Mouse (Mus musculus): Measurements from ENCODE around the gene Mogat1. TPM values are rescaled to one million over a fixed set of nuclear protein-coding genes. Genes with fewer than 3 reads are reported as not detected.
"Not testable (repeated sequence)": the region's sequence is repeated elsewhere in the genome, so short reads cannot be mapped to it uniquely, and the experiment has no call there.

The Mogat1 gene
- 0.27 and 0.44 TPM in 2 replicates for polyA plus RNA-seq (2015; fragmentation: Nextera tagmentation; extraction: Ambion mirVana)

DNA sequence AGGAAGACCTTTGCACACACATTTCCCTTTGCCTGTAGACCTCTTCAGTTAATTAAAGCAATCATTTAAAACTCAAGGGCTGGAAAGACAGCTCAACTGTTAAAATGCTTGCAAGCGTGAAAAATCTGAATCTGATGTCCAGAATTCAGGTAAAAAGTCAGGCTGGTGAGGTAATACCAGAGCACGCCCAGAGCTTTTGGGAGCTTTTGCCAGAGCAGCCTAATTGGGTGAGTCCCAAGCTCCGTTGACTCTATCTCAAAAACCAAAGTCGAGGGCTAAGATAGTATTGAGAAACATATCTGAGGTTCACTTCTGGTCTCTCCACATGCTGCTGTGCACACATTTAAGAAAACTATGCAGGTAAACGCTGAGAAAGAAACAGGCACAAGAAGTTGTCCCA lies at the start of gene Mogat1:
Gene Mogat1 (plus strand): TSS at position 130 of the 400 bp plus-strand sequence.
- peak within 1 kb of the TSS; percentile 34 for H3K4me3 ChIP-seq
- H3K27ac ChIP-seq: no peak within 1 kb of the TSS
- WGBS: 48% methylated on average over 5 of the region's 5 CpGs
- no peaks in the 10 kb centered on the region for H3K9me3 ChIP-seq
- ATAC-seq (ENCODE audit: borderline replicate concordance, extremely low read depth, low FRiP score, low TSS enrichment): no peak
- peak within 1 kb of the TSS; percentile 22; the same call in 1 of the 2 replicates for H3K9ac ChIP-seq
- H3K4me2 ChIP-seq: peak within 1 kb of the TSS; percentile 62
- H3K4me1 ChIP-seq: no peaks in the 10 kb centered on the region
- no peaks in the 10 kb centered on the region for H3K36me3 ChIP-seq
- H3K27me3 ChIP-seq: no peaks in the 10 kb centered on the region

DNA sequence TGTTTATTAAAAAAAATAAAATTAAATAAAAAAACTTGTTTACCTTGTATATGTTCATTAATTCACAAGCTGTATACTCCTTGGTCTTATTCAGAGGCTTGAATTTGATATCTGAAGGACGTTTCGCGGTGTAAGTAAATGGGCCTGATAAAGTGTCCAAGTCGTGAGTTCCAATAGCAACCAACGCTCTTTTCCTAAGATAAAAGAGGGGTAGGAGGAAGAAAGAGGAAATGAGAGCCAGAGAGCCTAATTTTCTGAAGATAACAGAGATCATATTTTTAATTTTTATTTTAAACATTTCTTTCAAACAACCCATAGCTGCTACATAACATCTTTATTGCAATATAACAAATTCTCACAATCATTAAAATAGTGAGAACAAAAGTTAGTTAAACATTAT lies 38.4 kb upstream of the Mogat1 start:
- WGBS: 85% methylated on average over 5 of the region's 5 CpGs
- Histone ChIP-seq H3K4me2 (no peak overlapping the region), H3K36me3 (peaks cover 63% of the 10 kb centered on the region), H3K9ac (no peak overlapping the region), H3K27me3 (no peaks in the 10 kb centered on the region), H3K4me1 (no peaks in the 10 kb centered on the region), H3K4me3 (no peak overlapping the region), H3K9me3 (no peaks in the 10 kb centered on the region), H3K27ac (no peak overlapping the region)
- ATAC-seq (ENCODE audit: borderline replicate concordance, extremely low read depth, low FRiP score, low TSS enrichment): no peak

DNA sequence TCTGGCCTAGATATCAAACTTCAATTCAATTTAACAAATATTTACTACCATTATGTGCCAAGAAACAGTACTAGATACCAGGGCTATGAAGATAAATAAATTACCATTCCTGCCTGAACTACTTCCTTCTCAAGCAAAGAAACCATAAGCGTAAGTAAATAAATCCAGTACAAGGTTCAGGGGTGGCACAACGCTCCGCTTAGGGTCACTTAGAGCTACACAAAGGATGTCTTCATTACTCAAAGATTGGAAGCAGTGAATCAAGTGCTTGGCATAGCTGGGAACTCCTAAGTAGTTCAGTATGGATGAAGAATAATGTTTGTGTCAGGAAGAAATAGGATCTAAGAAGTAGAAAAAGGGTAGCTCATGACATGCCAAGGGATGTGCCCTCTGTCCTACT lies 27.4 kb upstream of the Mogat1 start:
- H3K4me2 ChIP-seq: no peak overlapping the region
- H3K4me1 ChIP-seq: peaks cover 17% of the 10 kb centered on the region
- no peak overlapping the region for H3K4me3 ChIP-seq
- no peak overlapping the region for H3K27ac ChIP-seq
- H3K9me3 ChIP-seq: no peaks in the 10 kb centered on the region
- whole genome bisulfite sequencing: 88% methylated on average over 3 of the region's 3 CpGs
- H3K27me3 ChIP-seq: no peaks in the 10 kb centered on the region
- no peak for ATAC-seq (ENCODE audit: borderline replicate concordance, extremely low read depth, low FRiP score, low TSS enrichment)
- H3K9ac ChIP-seq: no peak overlapping the region
- H3K36me3 ChIP-seq: peaks cover 19% of the 10 kb centered on the region

- ATAC-seq (ENCODE audit: borderline replicate concordance, extremely low read depth, low FRiP score, low TSS enrichment): no peak
- H3K27me3 ChIP-seq: no peaks in the 10 kb centered on the region
- H3K9ac ChIP-seq: no peak overlapping the region
- 62% methylated on average over 2 of the region's 2 CpGs for WGBS
- no peak overlapping the region for H3K4me2 ChIP-seq
- no peak overlapping the region for H3K27ac ChIP-seq
- no peak overlapping the region for H3K4me3 ChIP-seq
- peaks cover 17% of the 10 kb centered on the region for H3K4me1 ChIP-seq
- H3K9me3 ChIP-seq: no peaks in the 10 kb centered on the region
- peaks cover 15% of the 10 kb centered on the region for H3K36me3 ChIP-seq
These were observed 26.4 kb upstream of the Mogat1 start for GRCm38 (mm10) chr1:78484361-78484760.

- Histone ChIP-seq H3K4me3 (peak overlapping the region; percentile 99), H3K27ac (peak overlapping the region; percentile 69), H3K9me3 (no peaks in the 10 kb centered on the region), H3K4me2 (peak overlapping the region; percentile 77), H3K9ac (peak overlapping the region; percentile 96), H3K36me3 (no peaks in the 10 kb centered on the region), H3K27me3 (no peaks in the 10 kb centered on the region), H3K4me1 (peaks cover 23% of the 10 kb centered on the region)
- 0% methylated on average over 28 of the region's 28 CpGs for WGBS
- no peak for ATAC-seq (ENCODE audit: borderline replicate concordance, extremely low read depth, low FRiP score, low TSS enrichment)
These were observed 22.4 kb upstream of the Mogat1 start for GRCm38 (mm10) chr1:78488427-78488751.

GRCm38 (mm10) chr1:78488752-78489492 lies 21.9 kb upstream of the Mogat1 start, which contains the start of gene Farsb:
TSS of gene Farsb (minus strand) at chr1:78488897.
- Histone ChIP-seq H3K9ac (peak within 1 kb of the TSS; percentile 96), H3K27me3 (no peaks in the 10 kb centered on the region), H3K27ac (peak within 1 kb of the TSS; percentile 69), H3K4me3 (peak within 1 kb of the TSS; percentile 99), H3K9me3 (no peaks in the 10 kb centered on the region), H3K36me3 (no peaks in the 10 kb centered on the region), H3K4me2 (peak within 1 kb of the TSS; percentile 77), H3K4me1 (peaks cover 23% of the 10 kb centered on the region)
- peak; percentile 98 for ATAC-seq (ENCODE audit: borderline replicate concordance, extremely low read depth, low FRiP score, low TSS enrichment)
- WGBS: under 1% methylated on average over 31 of the region's 31 CpGs

- WGBS: 59% methylated on average over 1 of the region's 1 CpGs
- Histone ChIP-seq H3K27ac (no peak overlapping the region), H3K4me2 (no peak overlapping the region; the same call in 1 of the 2 replicates), H3K27me3 (no peaks in the 10 kb centered on the region), H3K9me3 (no peaks in the 10 kb centered on the region), H3K36me3 (no peaks in the 10 kb centered on the region), H3K4me3 (no peak overlapping the region), H3K9ac (no peak overlapping the region), H3K4me1 (peaks cover 23% of the 10 kb centered on the region)
- ATAC-seq (ENCODE audit: borderline replicate concordance, extremely low read depth, low FRiP score, low TSS enrichment): no peak
These were observed 20.6 kb upstream of the Mogat1 start for GRCm38 (mm10) chr1:78490143-78490542.

GRCm38 (mm10) chr1:78501036-78501435 lies 9.8 kb upstream of the Mogat1 start:
- no peak for ATAC-seq (ENCODE audit: borderline replicate concordance, extremely low read depth, low FRiP score, low TSS enrichment)
- Histone ChIP-seq H3K9me3 (no peaks in the 10 kb centered on the region), H3K9ac (no peak overlapping the region)

GRCm38 (mm10) chr1:78501856-78502255 lies 8.9 kb upstream of the Mogat1 start:
- H3K4me3 ChIP-seq; H3K9me3 ChIP-seq; H3K36me3 ChIP-seq; H3K4me2 ChIP-seq; H3K27me3 ChIP-seq; H3K27ac ChIP-seq; H3K9ac ChIP-seq; ATAC-seq (ENCODE audit: borderline replicate concordance, extremely low read depth, low FRiP score, low TSS enrichment); H3K4me1 ChIP-seq: not testable (repeated sequence)
- 80% methylated on average over 12 of the region's 12 CpGs for WGBS

More at GRCm38 (mm10) chr1:78501036-78501435, 9.8 kb upstream of the Mogat1 start:
- no peak overlapping the region for H3K27ac ChIP-seq
- H3K36me3 ChIP-seq: no peaks in the 10 kb centered on the region
- H3K4me1 ChIP-seq: no peaks in the 10 kb centered on the region
- no peak overlapping the region for H3K4me3 ChIP-seq
- H3K27me3 ChIP-seq: no peaks in the 10 kb centered on the region
- no peak overlapping the region for H3K4me2 ChIP-seq
- 84% methylated on average over 16 of the region's 16 CpGs for WGBS

GRCm38 (mm10) chr1:78502527-78502926 lies 8.3 kb upstream of the Mogat1 start:
- H3K36me3 ChIP-seq: no peaks in the 10 kb centered on the region
- no peak overlapping the region for H3K27ac ChIP-seq
- no peak overlapping the region for H3K4me3 ChIP-seq
- H3K27me3 ChIP-seq: no peaks in the 10 kb centered on the region
- H3K4me2 ChIP-seq: no peak overlapping the region
- no peaks in the 10 kb centered on the region for H3K9me3 ChIP-seq
- no peak for ATAC-seq (ENCODE audit: borderline replicate concordance, extremely low read depth, low FRiP score, low TSS enrichment)
- no peak overlapping the region for H3K9ac ChIP-seq
- 89% methylated on average over 6 of the region's 6 CpGs for WGBS
- no peaks in the 10 kb centered on the region for H3K4me1 ChIP-seq

DNA sequence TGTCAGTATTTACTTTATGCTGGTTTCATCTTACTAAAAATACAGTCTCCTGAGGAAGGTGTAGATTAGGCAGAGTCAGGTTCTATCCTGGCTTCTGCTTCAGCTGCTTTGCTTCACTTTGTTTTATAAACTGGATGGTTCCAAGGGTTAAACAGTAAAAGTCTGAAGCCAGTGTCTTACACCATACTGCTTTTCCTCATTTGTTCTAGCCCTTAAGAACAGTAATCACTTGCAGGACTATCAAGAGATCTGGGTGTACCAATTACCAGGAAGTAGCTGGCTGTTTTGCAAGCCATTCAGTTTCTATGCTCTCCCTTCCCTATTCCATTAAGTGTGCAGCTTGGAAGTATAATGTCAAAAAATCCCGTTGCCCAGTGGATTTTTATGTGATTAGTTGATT lies 3.7 kb upstream of the Mogat1 start:
- WGBS: 45% methylated on average over 1 of the region's 1 CpGs
- Histone ChIP-seq H3K27me3 (no peaks in the 10 kb centered on the region), H3K36me3 (no peaks in the 10 kb centered on the region), H3K27ac (no peak overlapping the region), H3K9me3 (no peaks in the 10 kb centered on the region), H3K4me1 (no peaks in the 10 kb centered on the region), H3K4me2 (no peak overlapping the region), H3K4me3 (no peak overlapping the region), H3K9ac (no peak overlapping the region)
- ATAC-seq (ENCODE audit: borderline replicate concordance, extremely low read depth, low FRiP score, low TSS enrichment): no peak

- peak; percentile 55 for ATAC-seq (ENCODE audit: borderline replicate concordance, extremely low read depth, low FRiP score, low TSS enrichment)
These were observed 900 bp downstream of the Mogat1 start, which contains the start of gene BC035947 for GRCm38 (mm10) chr1:78511621-78512160. TSS of gene BC035947 (minus strand) at chr1:78512158.

More at GRCm38 (mm10) chr1:78511621-78512160, 900 bp downstream of the Mogat1 start, which contains the start of gene BC035947:
- H3K27ac ChIP-seq: no peak within 1 kb of the TSS
- peak within 1 kb of the TSS; percentile 22; the same call in 1 of the 2 replicates for H3K9ac ChIP-seq
- H3K4me2 ChIP-seq: peak within 1 kb of the TSS; percentile 62
- H3K4me1 ChIP-seq: no peaks in the 10 kb centered on the region
- no peaks in the 10 kb centered on the region for H3K9me3 ChIP-seq
- no peaks in the 10 kb centered on the region for H3K36me3 ChIP-seq
- H3K4me3 ChIP-seq: peak within 1 kb of the TSS; percentile 34
- no peaks in the 10 kb centered on the region for H3K27me3 ChIP-seq
- 3% methylated on average over 25 of the region's 25 CpGs for WGBS
